Mouse (Mus musculus) neural tube, embryonic 12.5 days (tissue): ENCODE results near the gene Vapb. TPM values are rescaled to one million over a fixed set of nuclear protein-coding genes. Genes with fewer than 3 reads are reported as not detected.

ENCODE experiments used
- ATAC-seq: fragments of 200-750 bp; cut with Nextera tagmentation; 2 replicates; pipeline ENCODE4 v1.8.0; 2017; ENCODE audit warnings: low read depth, mild to moderate bottlenecking, moderate TSS enrichment, moderate library complexity; ENCODE audit not compliant: low FRiP score
- H3K27ac ChIP-seq: fragments of 300-500 bp; sonication (generic); 2 replicates; pipeline ENCODE4 v1.5.1; 2016
- H3K27me3 ChIP-seq: fragments of 300-500 bp; sonication (generic); replicated peaks from 2 replicates; pipeline ENCODE4 v1.6.1; 2016; ENCODE audit warnings: mild to moderate bottlenecking
- H3K36me3 ChIP-seq: fragments of 300-500 bp; sonication (generic); 2 replicates; pipeline ENCODE4 v1.6.1; 2016; ENCODE audit warnings: mild to moderate bottlenecking
- H3K4me1 ChIP-seq: fragments of 300-500 bp; sonication (generic); 2 replicates; pipeline ENCODE4 v1.6.1; 2016
- H3K4me2 ChIP-seq: fragments of 300-500 bp; sonication (generic); replicated peaks from 2 replicates; pipeline ENCODE4 v1.6.1; 2016; ENCODE audit warnings: mild to moderate bottlenecking
- H3K4me3 ChIP-seq: fragments of 300-500 bp; sonication (generic); 2 replicates; pipeline ENCODE4 v1.5.1; 2016
- H3K9ac ChIP-seq: fragments of 300-500 bp; sonication (generic); 2 replicates; pipeline ENCODE4 v1.6.1; 2016; ENCODE audit warnings: mild to moderate bottlenecking
- H3K9me3 ChIP-seq: fragments of 300-500 bp; sonication (generic); 2 replicates; pipeline ENCODE4 v1.6.1; 2016; ENCODE audit warnings: mild to moderate bottlenecking
- WGBS: fragments of 180-500 bp; shearing (Covaris S2); methylation state at CpG from one replicate; pipeline ENCODE4 v1.1.7; 2016; 5-methylcytosine and 5-hydroxymethylcytosine counted together
- polyA plus RNA-seq: library from polyadenylated mRNA; unstranded; fragments of >200 nt; fragmentation: Nextera tagmentation; extraction: Ambion mirVana; gene quantifications from 2 replicates; pipeline ENCODE4 v1.2.1, GENCODE M21; 2016

The Vapb gene
- polyA plus RNA-seq, 1 experiment from 2014 or later: 15.7 TPM

GRCm38 (mm10) chr2:173795801-173796673 lies 58.7 kb downstream of the Vapb start:
- H3K9me3 ChIP-seq: no peaks in the 10 kb centered on the region
- no peaks in the 10 kb centered on the region for H3K27me3 ChIP-seq
- H3K4me1 ChIP-seq: peaks cover 34% of the 10 kb centered on the region
- ATAC-seq: no peak
- no peaks in the 10 kb centered on the region for H3K36me3 ChIP-seq
- H3K4me3 ChIP-seq: no peak overlapping the region
- H3K4me2 ChIP-seq: no peak overlapping the region
- WGBS: 61% methylated on average over 15 of the region's 15 CpGs
- H3K27ac ChIP-seq: no peak overlapping the region
- no peak overlapping the region for H3K9ac ChIP-seq

GRCm38 (mm10) chr2:173796674-173796963 lies 59.3 kb downstream of the Vapb start:
- no peak overlapping the region for H3K27ac ChIP-seq
- no peaks in the 10 kb centered on the region for H3K36me3 ChIP-seq
- H3K9me3 ChIP-seq: no peaks in the 10 kb centered on the region
- 61% methylated on average over 4 of the region's 4 CpGs for WGBS
- no peaks in the 10 kb centered on the region for H3K27me3 ChIP-seq
- no peak overlapping the region for H3K9ac ChIP-seq
- H3K4me3 ChIP-seq: no peak overlapping the region
- no peak overlapping the region for H3K4me2 ChIP-seq
- no peak for ATAC-seq
- peaks cover 32% of the 10 kb centered on the region for H3K4me1 ChIP-seq

GRCm38 (mm10) chr2:173799513-173799912 lies 62.2 kb downstream of the Vapb start:
- ATAC-seq: no peak
- 89% methylated on average over 1 of the region's 1 CpGs for WGBS
- Histone ChIP-seq H3K9ac (no peak overlapping the region), H3K4me3 (no peak overlapping the region), H3K27me3 (no peaks in the 10 kb centered on the region), H3K4me1 (peaks cover 24% of the 10 kb centered on the region), H3K27ac (no peak overlapping the region), H3K4me2 (no peak overlapping the region), H3K36me3 (no peaks in the 10 kb centered on the region), H3K9me3 (no peaks in the 10 kb centered on the region)

- no peak for ATAC-seq
- H3K4me2 ChIP-seq: no peak overlapping the region
- H3K27ac ChIP-seq: no peak overlapping the region
- H3K4me3 ChIP-seq: no peak overlapping the region
- 84% methylated on average over 9 of the region's 9 CpGs for WGBS
- H3K9me3 ChIP-seq: no peaks in the 10 kb centered on the region
- H3K27me3 ChIP-seq: no peaks in the 10 kb centered on the region
- H3K36me3 ChIP-seq: no peaks in the 10 kb centered on the region
- peaks cover 29% of the 10 kb centered on the region for H3K4me1 ChIP-seq
- H3K9ac ChIP-seq: no peak overlapping the region
Measured at GRCm38 (mm10) chr2:173800566-173800965, 63.3 kb downstream of the Vapb start.

- Histone ChIP-seq H3K9me3 (no peaks in the 10 kb centered on the region), H3K9ac (no peak overlapping the region), H3K36me3 (no peaks in the 10 kb centered on the region), H3K27me3 (no peaks in the 10 kb centered on the region), H3K27ac (no peak overlapping the region), H3K4me2 (no peak overlapping the region), H3K4me1 (peaks cover 24% of the 10 kb centered on the region), H3K4me3 (no peak overlapping the region)
- WGBS: 64% methylated on average over 10 of the region's 11 CpGs
- ATAC-seq: no peak
Measured at GRCm38 (mm10) chr2:173801405-173801876, 64.1 kb downstream of the Vapb start.

- no peak for ATAC-seq
Measured at GRCm38 (mm10) chr2:173802176-173802575, 64.9 kb downstream of the Vapb start.

GRCm38 (mm10) chr2:173802956-173803355 lies 65.6 kb downstream of the Vapb start:
- H3K27ac ChIP-seq: no peak overlapping the region
- H3K9ac ChIP-seq: no peak overlapping the region
- H3K4me3 ChIP-seq: no peak overlapping the region
- 68% methylated on average over 3 of the region's 3 CpGs for WGBS
- no peaks in the 10 kb centered on the region for H3K36me3 ChIP-seq
- peaks cover 21% of the 10 kb centered on the region for H3K4me1 ChIP-seq
- ATAC-seq: no peak
- H3K4me2 ChIP-seq: no peak overlapping the region
- no peaks in the 10 kb centered on the region for H3K27me3 ChIP-seq
- no peaks in the 10 kb centered on the region for H3K9me3 ChIP-seq

More at GRCm38 (mm10) chr2:173802176-173802575, 64.9 kb downstream of the Vapb start:
- Histone ChIP-seq H3K9me3 (no peaks in the 10 kb centered on the region), H3K27me3 (no peaks in the 10 kb centered on the region), H3K27ac (no peak overlapping the region), H3K36me3 (no peaks in the 10 kb centered on the region), H3K4me2 (no peak overlapping the region), H3K4me1 (peaks cover 21% of the 10 kb centered on the region), H3K4me3 (no peak overlapping the region), H3K9ac (no peak overlapping the region)
- 78% methylated on average over 4 of the region's 4 CpGs for WGBS

GRCm38 (mm10) chr2:173803827-173804226 lies 66.5 kb downstream of the Vapb start:
- H3K9ac ChIP-seq: no peak overlapping the region
- ATAC-seq: no peak
- H3K4me1 ChIP-seq: peaks cover 21% of the 10 kb centered on the region
- no peaks in the 10 kb centered on the region for H3K36me3 ChIP-seq
- no peak overlapping the region for H3K4me3 ChIP-seq
- H3K27me3 ChIP-seq: no peaks in the 10 kb centered on the region
- 95% methylated on average over 11 of the region's 11 CpGs for WGBS
- no peak overlapping the region for H3K27ac ChIP-seq
- H3K4me2 ChIP-seq: no peak overlapping the region
- H3K9me3 ChIP-seq: no peaks in the 10 kb centered on the region

- no peak for ATAC-seq
- Histone ChIP-seq H3K36me3 (no peaks in the 10 kb centered on the region), H3K4me1 (peaks cover 17% of the 10 kb centered on the region), H3K4me3 (no peak overlapping the region), H3K27me3 (no peaks in the 10 kb centered on the region), H3K9me3 (no peaks in the 10 kb centered on the region), H3K27ac (no peak overlapping the region), H3K4me2 (no peak overlapping the region), H3K9ac (no peak overlapping the region)
- WGBS: 87% methylated on average over 7 of the region's 7 CpGs
Measured at GRCm38 (mm10) chr2:173806621-173807020, 69.3 kb downstream of the Vapb start.

- no peak overlapping the region for H3K4me2 ChIP-seq
- H3K36me3 ChIP-seq: no peaks in the 10 kb centered on the region
- H3K4me3 ChIP-seq: no peak overlapping the region
- peaks cover 6% of the 10 kb centered on the region; the same call in 1 of the 2 replicates for H3K4me1 ChIP-seq
- WGBS: 86% methylated on average over 7 of the region's 7 CpGs
- no peaks in the 10 kb centered on the region for H3K9me3 ChIP-seq
- H3K27ac ChIP-seq: no peak overlapping the region
- H3K27me3 ChIP-seq: no peaks in the 10 kb centered on the region; the same call in 1 of the 2 replicates
- ATAC-seq: no peak
- no peak overlapping the region for H3K9ac ChIP-seq
Measured at GRCm38 (mm10) chr2:173808942-173809341, 71.6 kb downstream of the Vapb start.

- no peaks in the 10 kb centered on the region; the same call in 1 of the 2 replicates for H3K27me3 ChIP-seq
- H3K27ac ChIP-seq: no peak overlapping the region
- H3K9me3 ChIP-seq: no peaks in the 10 kb centered on the region
- no peak overlapping the region for H3K9ac ChIP-seq
- ATAC-seq: no peak
- 89% methylated on average over 15 of the region's 15 CpGs for WGBS
- no peak overlapping the region for H3K4me2 ChIP-seq
- no peaks in the 10 kb centered on the region for H3K4me1 ChIP-seq
- no peaks in the 10 kb centered on the region for H3K36me3 ChIP-seq
- no peak overlapping the region for H3K4me3 ChIP-seq
Measured at GRCm38 (mm10) chr2:173810036-173810850, 72.9 kb downstream of the Vapb start.

GRCm38 (mm10) chr2:173810851-173811130 lies 73.5 kb downstream of the Vapb start:
- Histone ChIP-seq H3K36me3 (no peaks in the 10 kb centered on the region), H3K9me3 (no peaks in the 10 kb centered on the region), H3K4me2 (no peak overlapping the region), H3K27me3 (no peaks in the 10 kb centered on the region; the same call in 1 of the 2 replicates), H3K9ac (no peak overlapping the region), H3K27ac (no peak overlapping the region), H3K4me1 (no peaks in the 10 kb centered on the region), H3K4me3 (no peak overlapping the region)
- no peak for ATAC-seq
- WGBS: 86% methylated on average over 5 of the region's 5 CpGs
